Mouse (Mus musculus) cerebellum, adult 2 months (tissue): Measurements from ENCODE around the gene Vav2. TPM values are rescaled to one million over a fixed set of nuclear protein-coding genes. Genes with fewer than 3 reads are reported as not detected.

Experiments
- DNase-seq, 2 experiments: peaks; one replicate each; pipeline ENCODE4 v3.0.0; 2021
- H3K27ac ChIP-seq: fragments of 200-500 bp; 2 replicates; pipeline ENCODE4 v1.5.1; 2012; ENCODE audit warnings: low read length, control low read depth, inconsistent platforms; ENCODE audit not compliant: insufficient read depth
- H3K27me3 ChIP-seq: fragments of 200-500 bp; 2 replicates; pipeline ENCODE4 v1.6.1; 2012; ENCODE audit warnings: inconsistent platforms, mild to moderate bottlenecking, low read length, moderate library complexity; ENCODE audit not compliant: control insufficient read depth, insufficient read depth
- H3K4me1 ChIP-seq: fragments of 200-500 bp; 2 replicates; pipeline ENCODE4 v1.6.1; 2011; ENCODE audit warnings: low read length; ENCODE audit not compliant: control insufficient read depth, insufficient read depth
- H3K4me3 ChIP-seq: fragments of 200-500 bp; replicated peaks from 2 replicates; pipeline ENCODE3; 2011; ENCODE audit warnings: mild to moderate bottlenecking, low read depth, low read length, control low read depth; ENCODE audit not compliant: insufficient read depth
- CTCF ChIP-seq: fragments of 200-500 bp; IDR thresholded peaks from 2 replicates; pipeline ENCODE4 v1.5.1; 2011; ENCODE audit warnings: low read depth, mild to moderate bottlenecking, control low read depth, low read length, moderate library complexity, borderline replicate concordance; ENCODE audit not compliant: insufficient read depth
- POLR2A ChIP-seq: fragments of 200-500 bp; IDR thresholded peaks from 2 replicates; pipeline ENCODE4 v1.6.1; 2011; ENCODE audit warnings: low read length, control low read depth, borderline replicate concordance; ENCODE audit not compliant: insufficient read depth
- WGBS: fragments of 180-500 bp; shearing (Covaris S2); methylation state at CpG from one replicate; pipeline ENCODE4 v1.1.7; 2018; 5-methylcytosine and 5-hydroxymethylcytosine counted together
- polyA plus RNA-seq: library from polyadenylated mRNA; depleted of rRNA; stranded (reverse); fragments of >200 nt; gene quantifications from 2 replicates; pipeline ENCODE4 v1.2.3, GENCODE M21; 2012

Gene Vav2
- polyA plus RNA-seq, 1 experiment = 16.1 TPM

DNA sequence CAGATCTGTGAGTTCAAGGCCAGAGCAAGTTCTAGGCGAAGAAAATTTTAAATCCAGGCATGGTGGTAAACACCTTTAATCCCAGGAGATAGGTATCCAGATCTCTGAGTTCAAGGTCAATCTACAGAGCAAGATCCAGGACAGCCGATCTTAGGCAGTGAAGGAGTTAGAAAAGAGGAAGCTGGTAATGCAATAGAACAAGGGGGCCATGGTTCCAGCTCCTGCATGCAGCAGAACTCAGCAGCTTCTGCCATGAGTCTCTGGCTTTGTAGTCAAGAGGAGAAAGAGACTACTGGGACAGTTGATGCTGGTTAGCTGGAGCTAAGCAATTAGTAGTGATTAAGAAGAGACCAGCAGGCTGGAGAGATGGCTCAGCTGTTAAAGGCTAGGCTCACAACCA lies 25.3 kb downstream of the Vav2 start:
- WGBS = 98% methylated on average over 2 of the region's 2 CpGs
- no peaks in the 10 kb centered on the region; the same call in 1 of the 2 replicates for H3K4me1 ChIP-seq

GRCm38 (mm10) chr2:27400083-27400482 lies 26.8 kb downstream of the Vav2 start:
- no peak overlapping the region for H3K4me3 ChIP-seq
- H3K27ac ChIP-seq = no peak overlapping the region
- TF ChIP-seq CTCF (no peak), POLR2A (no peak)
- no peak for DNase-seq
- no peaks in the 10 kb centered on the region for H3K4me1 ChIP-seq
- H3K27me3 ChIP-seq = no peaks in the 10 kb centered on the region
- WGBS = 94% methylated on average over 2 of the region's 2 CpGs

More for the DNA sequence above, 25.3 kb downstream of the Vav2 start:
- no peak for DNase-seq
- H3K27me3 ChIP-seq = no peaks in the 10 kb centered on the region
- no peak overlapping the region for H3K27ac ChIP-seq
- no peak overlapping the region for H3K4me3 ChIP-seq
- TF ChIP-seq CTCF (no peak), POLR2A (no peak)

- H3K4me1 ChIP-seq = no peaks in the 10 kb centered on the region
- TF ChIP-seq POLR2A = no peak
- no peak for TF ChIP-seq CTCF
- DNase-seq = no peak
- no peaks in the 10 kb centered on the region for H3K27me3 ChIP-seq
- whole genome bisulfite sequencing = 46% methylated on average over 17 of the region's 17 CpGs
- no peak overlapping the region for H3K4me3 ChIP-seq
- no peak overlapping the region for H3K27ac ChIP-seq
Observed at GRCm38 (mm10) chr2:27396656-27397440, 30.0 kb downstream of the Vav2 start.

DNA sequence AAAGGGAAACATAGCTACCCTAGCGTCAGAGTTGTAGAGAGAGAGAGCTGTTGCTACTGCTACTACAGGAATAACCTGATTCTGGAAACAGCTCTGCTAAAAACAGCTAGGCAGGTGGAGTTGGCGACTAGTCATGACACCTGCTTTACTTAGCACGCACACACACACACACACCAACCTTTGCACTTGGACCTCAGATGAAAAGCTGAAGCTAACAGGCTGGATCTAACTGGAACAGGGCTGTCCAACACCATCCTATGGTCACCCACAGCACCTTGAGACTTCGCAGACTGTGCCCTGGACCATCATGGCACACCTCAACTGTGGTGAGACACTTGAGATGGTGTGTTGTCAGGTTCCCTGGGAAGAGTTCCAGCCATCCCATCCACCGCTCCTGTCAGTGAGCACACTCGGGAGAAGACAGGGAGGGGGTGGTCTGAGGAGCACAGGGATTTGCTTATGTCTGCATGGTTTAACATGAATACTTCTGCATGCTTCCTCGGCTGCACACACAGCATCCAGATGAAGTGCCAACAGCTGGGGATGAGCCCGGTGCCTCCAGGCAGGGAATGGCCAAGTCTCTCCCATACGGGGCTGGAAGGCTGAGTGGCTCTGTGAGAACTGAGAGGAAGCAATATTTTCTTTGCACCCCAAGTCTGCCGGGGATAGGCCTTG lies 32.5 kb downstream of the Vav2 start:
- TF ChIP-seq POLR2A (no peak), CTCF (no peak)
- WGBS = 74% methylated on average over 10 of the region's 10 CpGs

DNA sequence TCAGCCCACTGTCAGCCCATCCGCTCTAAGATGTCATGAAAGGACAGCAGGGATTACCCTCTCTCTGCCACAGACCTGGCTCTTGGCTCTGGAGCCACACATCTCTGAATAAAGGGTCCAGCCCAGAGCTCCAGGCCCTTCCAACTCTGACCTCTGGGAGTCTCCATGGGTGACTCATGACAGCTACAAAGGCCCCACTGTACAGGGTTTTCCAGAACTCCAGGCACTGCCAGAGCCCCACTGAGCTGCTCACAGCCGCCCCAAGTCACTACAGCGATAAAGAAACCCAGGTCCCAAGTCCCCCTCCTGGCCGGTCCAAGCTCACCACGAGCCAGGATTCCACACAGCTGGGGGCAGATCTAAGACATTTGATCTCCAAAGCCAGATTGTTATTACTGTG lies 34.6 kb downstream of the Vav2 start:
- no peak for DNase-seq
- 38% methylated on average over 5 of the region's 5 CpGs for WGBS
- TF ChIP-seq POLR2A = no peak
- no peak for TF ChIP-seq CTCF
- Histone ChIP-seq H3K4me3 (no peak overlapping the region), H3K4me1 (no peaks in the 10 kb centered on the region), H3K27me3 (no peaks in the 10 kb centered on the region), H3K27ac (no peak overlapping the region)

More for the DNA sequence above, 32.5 kb downstream of the Vav2 start:
- no peak for DNase-seq
- no peak overlapping the region for H3K27ac ChIP-seq
- H3K4me1 ChIP-seq = no peaks in the 10 kb centered on the region
- H3K27me3 ChIP-seq = no peaks in the 10 kb centered on the region
- H3K4me3 ChIP-seq = no peak overlapping the region

- no peak overlapping the region for H3K4me3 ChIP-seq
- H3K4me1 ChIP-seq = no peaks in the 10 kb centered on the region
- TF ChIP-seq CTCF = no peak
- no peak for TF ChIP-seq POLR2A
- DNase-seq = no peak
- WGBS = 69% methylated on average over 4 of the region's 4 CpGs
- H3K27ac ChIP-seq = no peak overlapping the region
- H3K27me3 ChIP-seq = no peaks in the 10 kb centered on the region
Observed at GRCm38 (mm10) chr2:27390775-27391174, 36.1 kb downstream of the Vav2 start.

DNA sequence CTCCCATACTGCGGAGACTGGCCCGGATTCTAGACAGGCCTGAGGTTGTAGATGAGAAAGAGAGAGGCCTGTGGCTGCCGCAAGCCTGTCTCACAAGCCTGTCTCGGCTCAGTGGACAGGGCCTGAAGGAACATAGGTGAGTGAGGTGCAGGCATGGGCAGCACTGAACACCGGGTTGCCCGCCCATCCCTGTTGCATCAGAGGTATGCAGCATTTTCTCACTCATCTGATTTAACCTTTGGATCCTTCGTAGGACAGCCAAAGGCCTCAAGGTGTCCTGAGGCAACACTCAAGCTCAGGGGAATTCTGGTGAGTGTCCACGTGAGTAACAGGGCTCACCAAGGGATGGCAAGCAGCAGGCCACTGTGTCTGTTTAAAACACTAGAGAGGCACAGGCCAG lies 36.5 kb downstream of the Vav2 start:
- Histone ChIP-seq H3K4me3 (no peak overlapping the region), H3K4me1 (no peaks in the 10 kb centered on the region), H3K27me3 (no peaks in the 10 kb centered on the region), H3K27ac (no peak overlapping the region)
- 90% methylated on average over 8 of the region's 8 CpGs for WGBS
- TF ChIP-seq CTCF = no peak
- no peak for TF ChIP-seq POLR2A
- DNase-seq = no peak
